Mouse (Mus musculus) liver, embryonic 14.5 days (tissue): ENCODE data around the gene Vtn. TPM values are rescaled to one million over a fixed set of nuclear protein-coding genes. Genes with fewer than 3 reads are reported as not detected.
A peak's percentile ranks its signal among the peaks of the same experiment; 100 is the strongest.

Source experiments
- ATAC-seq: fragments of 200-750 bp; cut with Nextera tagmentation; 2 replicates; pipeline ENCODE4 v1.8.0; 2017; ENCODE audit warnings: moderate number of reproducible peaks, mild to moderate bottlenecking, moderate library complexity; ENCODE audit not compliant: insufficient read depth
- DNase-seq, 3 experiments: peaks; one replicate each; pipeline ENCODE4 v3.0.0-alpha.2; 2012 to 2013; ENCODE audit warnings: low read depth in 3 of 3, low spot score in 3 of 3
- H3K27ac ChIP-seq: fragments of 300-500 bp; sonication (generic); 2 replicates; pipeline ENCODE4 v1.5.1; 2014; ENCODE audit warnings: moderate library complexity, mild to moderate bottlenecking, control low read depth, inconsistent platforms
- H3K27me3 ChIP-seq: fragments of 300-500 bp; sonication (generic); 2 replicates; pipeline ENCODE4 v1.6.1; 2014; ENCODE audit warnings: mild to moderate bottlenecking, low read length, moderate library complexity; ENCODE audit not compliant: control insufficient read depth, insufficient read depth
- H3K36me3 ChIP-seq: fragments of 300-500 bp; sonication (generic); replicated peaks from 2 replicates; pipeline ENCODE4 v1.6.1; 2014; ENCODE audit warnings: low read depth; ENCODE audit not compliant: control insufficient read depth, insufficient read depth
- H3K4me1 ChIP-seq, 2 experiments: fragments of 200-500 bp in 1 of 2; fragments of 300-500 bp in 1 of 2; sonication (generic) in 1 of 2; replicated peaks; 2 replicates each; pipeline ENCODE4 v1.6.1; 2012 to 2014; ENCODE audit warnings: antibody characterized with exemption in 1 of 2, inconsistent platforms in 1 of 2, low read length in 1 of 2; ENCODE audit not compliant: control insufficient read depth in 2 of 2, insufficient read depth in 2 of 2
- H3K4me2 ChIP-seq: fragments of 300-500 bp; sonication (generic); 2 replicates; pipeline ENCODE4 v1.6.1; 2014; ENCODE audit warnings: low read depth, mild to moderate bottlenecking, control low read depth, moderate library complexity
- H3K4me3 ChIP-seq, 2 experiments: fragments of 200-500 bp in 1 of 2; fragments of 300-500 bp in 1 of 2; sonication (generic) in 1 of 2; 2 replicates each; pipeline ENCODE4 v1.5.1; 2012 to 2014; ENCODE audit warnings: low read depth in 2 of 2, low read length in 2 of 2, mild to moderate bottlenecking in 2 of 2, control low read depth in 1 of 2, inconsistent platforms in 1 of 2, moderate library complexity in 1 of 2; ENCODE audit not compliant: insufficient read depth in 1 of 2
- H3K9ac ChIP-seq: fragments of 300-500 bp; sonication (generic); replicated peaks from 2 replicates; pipeline ENCODE4 v1.6.1; 2014; ENCODE audit warnings: mild to moderate bottlenecking, control low read depth, moderate library complexity
- H3K9me3 ChIP-seq: fragments of 300-500 bp; sonication (generic); 2 replicates; pipeline ENCODE4 v1.6.1; 2016; ENCODE audit warnings: low read length, mixed read lengths; ENCODE audit not compliant: control insufficient read depth
- CTCF ChIP-seq: IDR thresholded peaks from 2 replicates; pipeline ENCODE4 v1.5.1; 2016; ENCODE audit warnings: antibody characterized with exemption, low read depth, control low read depth
- EP300 ChIP-seq: IDR thresholded peaks from 2 replicates; pipeline ENCODE4 v1.6.1; 2016; ENCODE audit warnings: antibody characterized with exemption, low read depth
- WGBS: fragments of 180-500 bp; shearing (Covaris S2); extraction: QIAGEN DNeasy Blood & Tissue Kit; methylation state at CpG from one replicate; pipeline ENCODE4 v1.1.7; 2014; ENCODE audit not compliant: insufficient replicate concordance; 5-methylcytosine and 5-hydroxymethylcytosine counted together
- polyA plus RNA-seq, 2 experiments: library from polyadenylated mRNA; depleted of rRNA in 1 of 2; stranded (reverse) in 1 of 2; unstranded in 1 of 2; fragments of >200 nt; fragmentation: Nextera tagmentation in 1 of 2; extraction: Ambion mirVana in 1 of 2; gene quantifications; 2 replicates each; pipeline versions ENCODE4 v1.2.1 to v1.2.3; 2012 to 2014

Vtn gene
- polyA plus RNA-seq, 2 experiments, result 353 to 403 TPM

- Histone ChIP-seq H3K4me1 (no peaks in the 10 kb centered on the region), H3K9ac (no peak overlapping the region), H3K27ac (no peak overlapping the region), H3K9me3 (no peaks in the 10 kb centered on the region), H3K36me3 (no peaks in the 10 kb centered on the region), H3K4me3 (no peak overlapping the region), H3K4me2 (no peak overlapping the region), H3K27me3 (no peaks in the 10 kb centered on the region)
- 31% methylated on average over 3 of the region's 3 CpGs for WGBS
- ATAC-seq (no peak), DNase-seq (no peak)
- TF ChIP-seq EP300 (no peak), CTCF (no peak)
Measured at GRCm38 (mm10) chr11:78475289-78475688, 23.6 kb upstream of the Vtn start.

- Histone ChIP-seq H3K36me3 (no peaks in the 10 kb centered on the region), H3K4me2 (no peak overlapping the region), H3K9me3 (no peaks in the 10 kb centered on the region), H3K4me1 (no peaks in the 10 kb centered on the region), H3K27me3 (peaks cover 18% of the 10 kb centered on the region), H3K27ac (no peak overlapping the region), H3K4me3 (no peak overlapping the region), H3K9ac (no peak overlapping the region)
- WGBS, result 37% methylated on average over 7 of the region's 7 CpGs
- ATAC-seq, result no peak
- DNase-seq, result no peak
- TF ChIP-seq CTCF, result no peak
- TF ChIP-seq EP300, result no peak
Measured at GRCm38 (mm10) chr11:78483639-78484038, 15.3 kb upstream of the Vtn start.

- TF ChIP-seq EP300, result no peak
- peak; percentile 87 for TF ChIP-seq CTCF
- no peak overlapping the region for H3K9ac ChIP-seq
- 1% methylated on average over 8 of the region's 8 CpGs for WGBS
- no peak overlapping the region for H3K4me2 ChIP-seq
- no peak overlapping the region for H3K27ac ChIP-seq
- no peak overlapping the region for H3K4me3 ChIP-seq
- peaks cover 42% of the 10 kb centered on the region for H3K27me3 ChIP-seq
- DNase-seq (no peak), ATAC-seq (no peak)
- no peaks in the 10 kb centered on the region for H3K9me3 ChIP-seq
- H3K36me3 ChIP-seq, result no peaks in the 10 kb centered on the region
- H3K4me1 ChIP-seq, result no peaks in the 10 kb centered on the region
Measured at GRCm38 (mm10) chr11:78488168-78488567, 10.7 kb upstream of the Vtn start.

GRCm38 (mm10) chr11:78490781-78491241 lies 8.1 kb upstream of the Vtn start:
- Histone ChIP-seq H3K27me3 (peaks cover 52% of the 10 kb centered on the region), H3K36me3 (no peaks in the 10 kb centered on the region), H3K9me3 (no peaks in the 10 kb centered on the region), H3K4me3 (no peak overlapping the region), H3K4me2 (peak overlapping the region; percentile 11), H3K4me1 (no peaks in the 10 kb centered on the region), H3K27ac (no peak overlapping the region), H3K9ac (no peak overlapping the region)
- WGBS, result 9% methylated on average over 47 of the region's 48 CpGs
- TF ChIP-seq CTCF (peak; percentile 31; the same call in 1 of the 2 replicates), EP300 (no peak)
- ATAC-seq (no peak), DNase-seq (no peak)

- TF ChIP-seq EP300, result no peak
- ATAC-seq (no peak), DNase-seq (no peak)
- no peaks in the 10 kb centered on the region; a peak in 1 of 4 replicates for H3K4me1 ChIP-seq
- no peak overlapping the region for H3K4me3 ChIP-seq
- no peak overlapping the region for H3K9ac ChIP-seq
- no peak overlapping the region for H3K27ac ChIP-seq
- H3K36me3 ChIP-seq, result no peaks in the 10 kb centered on the region
- peaks cover 44% of the 10 kb centered on the region for H3K27me3 ChIP-seq
- H3K4me2 ChIP-seq, result no peak overlapping the region
- H3K9me3 ChIP-seq, result no peaks in the 10 kb centered on the region
- 5% methylated on average over 6 of the region's 6 CpGs for WGBS
Measured at GRCm38 (mm10) chr11:78495904-78496303, 3.0 kb upstream of the Vtn start.

GRCm38 (mm10) chr11:78497071-78497541 lies 1.8 kb upstream of the Vtn start:
- TF ChIP-seq EP300 (no peak), CTCF (no peak)
- H3K4me1 ChIP-seq, result no peaks in the 10 kb centered on the region; a peak in 1 of 4 replicates

More at GRCm38 (mm10) chr11:78497071-78497541, 1.8 kb upstream of the Vtn start:
- under 1% methylated on average over 44 of the region's 44 CpGs for WGBS
- no peak overlapping the region for H3K27ac ChIP-seq
- H3K9me3 ChIP-seq, result no peaks in the 10 kb centered on the region
- no peak for ATAC-seq
- H3K4me2 ChIP-seq, result peak overlapping the region; percentile 65
- peak overlapping the region; percentile 1 to 43; a peak in 2 of 4 replicates for H3K4me3 ChIP-seq
- H3K36me3 ChIP-seq, result no peaks in the 10 kb centered on the region
- H3K9ac ChIP-seq, result no peak overlapping the region
- DNase-seq, result no peak
- peaks cover 36% of the 10 kb centered on the region for H3K27me3 ChIP-seq
